Mouse (Mus musculus) liver, embryonic 14.5 days (tissue): ENCODE data around the gene Dhrs3. TPM values are rescaled to one million over a fixed set of nuclear protein-coding genes. Genes with fewer than 3 reads are reported as not detected.

Experiments
- ATAC-seq: fragments of 200-750 bp; cut with Nextera tagmentation; 2 replicates; pipeline ENCODE4 v1.8.0; 2017; ENCODE audit warnings: moderate number of reproducible peaks, mild to moderate bottlenecking, moderate library complexity; ENCODE audit not compliant: insufficient read depth
- DNase-seq, 3 experiments: peaks; one replicate each; pipeline ENCODE4 v3.0.0-alpha.2; 2012 to 2013; ENCODE audit warnings: low read depth in 3 of 3, low spot score in 3 of 3
- H3K27ac ChIP-seq: fragments of 300-500 bp; sonication (generic); 2 replicates; pipeline ENCODE4 v1.5.1; 2014; ENCODE audit warnings: moderate library complexity, mild to moderate bottlenecking, control low read depth, inconsistent platforms
- H3K27me3 ChIP-seq: fragments of 300-500 bp; sonication (generic); 2 replicates; pipeline ENCODE4 v1.6.1; 2014; ENCODE audit warnings: mild to moderate bottlenecking, low read length, moderate library complexity; ENCODE audit not compliant: control insufficient read depth, insufficient read depth
- H3K36me3 ChIP-seq: fragments of 300-500 bp; sonication (generic); replicated peaks from 2 replicates; pipeline ENCODE4 v1.6.1; 2014; ENCODE audit warnings: low read depth; ENCODE audit not compliant: control insufficient read depth, insufficient read depth
- H3K4me1 ChIP-seq, 2 experiments: fragments of 200-500 bp in 1 of 2; fragments of 300-500 bp in 1 of 2; sonication (generic) in 1 of 2; replicated peaks; 2 replicates each; pipeline ENCODE4 v1.6.1; 2012 to 2014; ENCODE audit warnings: antibody characterized with exemption in 1 of 2, inconsistent platforms in 1 of 2, low read length in 1 of 2; ENCODE audit not compliant: control insufficient read depth in 2 of 2, insufficient read depth in 2 of 2
- H3K4me2 ChIP-seq: fragments of 300-500 bp; sonication (generic); 2 replicates; pipeline ENCODE4 v1.6.1; 2014; ENCODE audit warnings: low read depth, mild to moderate bottlenecking, control low read depth, moderate library complexity
- H3K4me3 ChIP-seq, 2 experiments: fragments of 200-500 bp in 1 of 2; fragments of 300-500 bp in 1 of 2; sonication (generic) in 1 of 2; 2 replicates each; pipeline ENCODE4 v1.5.1; 2012 to 2014; ENCODE audit warnings: low read depth in 2 of 2, low read length in 2 of 2, mild to moderate bottlenecking in 2 of 2, control low read depth in 1 of 2, inconsistent platforms in 1 of 2, moderate library complexity in 1 of 2; ENCODE audit not compliant: insufficient read depth in 1 of 2
- H3K9ac ChIP-seq: fragments of 300-500 bp; sonication (generic); replicated peaks from 2 replicates; pipeline ENCODE4 v1.6.1; 2014; ENCODE audit warnings: mild to moderate bottlenecking, control low read depth, moderate library complexity
- H3K9me3 ChIP-seq: fragments of 300-500 bp; sonication (generic); 2 replicates; pipeline ENCODE4 v1.6.1; 2016; ENCODE audit warnings: low read length, mixed read lengths; ENCODE audit not compliant: control insufficient read depth
- CTCF ChIP-seq: IDR thresholded peaks from 2 replicates; pipeline ENCODE4 v1.5.1; 2016; ENCODE audit warnings: antibody characterized with exemption, low read depth, control low read depth
- EP300 ChIP-seq: IDR thresholded peaks from 2 replicates; pipeline ENCODE4 v1.6.1; 2016; ENCODE audit warnings: antibody characterized with exemption, low read depth
- WGBS: fragments of 180-500 bp; shearing (Covaris S2); extraction: QIAGEN DNeasy Blood & Tissue Kit; methylation state at CpG from one replicate; pipeline ENCODE4 v1.1.7; 2014; ENCODE audit not compliant: insufficient replicate concordance; 5-methylcytosine and 5-hydroxymethylcytosine counted together
- polyA plus RNA-seq, 2 experiments: library from polyadenylated mRNA; depleted of rRNA in 1 of 2; stranded (reverse) in 1 of 2; unstranded in 1 of 2; fragments of >200 nt; fragmentation: Nextera tagmentation in 1 of 2; extraction: Ambion mirVana in 1 of 2; gene quantifications; 2 replicates each; pipeline versions ENCODE4 v1.2.1 to v1.2.3; 2012 to 2014

The Dhrs3 gene
- polyA plus RNA-seq, 2 experiments: 12.5 to 21.3 TPM

- TF ChIP-seq EP300 (no peak), CTCF (no peak)
- peaks cover 20% of the 10 kb centered on the region for H3K27me3 ChIP-seq
- no peak overlapping the region for H3K4me3 ChIP-seq
- no peak overlapping the region for H3K9ac ChIP-seq
- no peak overlapping the region for H3K4me2 ChIP-seq
- WGBS: 45% methylated on average over 6 of the region's 6 CpGs
- peaks cover 25 to 37% of the 10 kb centered on the region in 2 experiments for H3K4me1 ChIP-seq
- H3K9me3 ChIP-seq: no peaks in the 10 kb centered on the region
- no peaks in the 10 kb centered on the region for H3K36me3 ChIP-seq
- no peak overlapping the region for H3K27ac ChIP-seq
- DNase-seq: no peak
- ATAC-seq: peak; percentile 19; the same call in 1 of the 2 replicates
These were observed 5.5 kb downstream of the Dhrs3 start for GRCm38 (mm10) chr4:144898036-144898649.

GRCm38 (mm10) chr4:144898737-144899136, 6.1 kb downstream of the Dhrs3 start:
- no peak overlapping the region for H3K9ac ChIP-seq
- WGBS: 79% methylated on average over 2 of the region's 2 CpGs
- no peak for ATAC-seq
- H3K4me1 ChIP-seq: peaks cover 27 to 43% of the 10 kb centered on the region in 2 experiments
- peaks cover 15% of the 10 kb centered on the region for H3K27me3 ChIP-seq
- H3K4me2 ChIP-seq: no peak overlapping the region
- TF ChIP-seq EP300: no peak
- no peak for TF ChIP-seq CTCF
- no peaks in the 10 kb centered on the region for H3K9me3 ChIP-seq
- no peak overlapping the region for H3K27ac ChIP-seq
- H3K4me3 ChIP-seq: no peak overlapping the region
- no peak for DNase-seq
- H3K36me3 ChIP-seq: no peaks in the 10 kb centered on the region

- H3K27ac ChIP-seq: no peak overlapping the region
- no peaks in the 10 kb centered on the region for H3K9me3 ChIP-seq
- H3K4me1 ChIP-seq: peaks cover 29 to 70% of the 10 kb centered on the region in 2 experiments
- no peak for TF ChIP-seq EP300
- H3K4me3 ChIP-seq: no peak overlapping the region
- H3K36me3 ChIP-seq: no peaks in the 10 kb centered on the region
- 38% methylated on average over 5 of the region's 5 CpGs for WGBS
- no peaks in the 10 kb centered on the region for H3K27me3 ChIP-seq
- H3K4me2 ChIP-seq: peak overlapping the region; percentile 16; the same call in 1 of the 2 replicates
- ATAC-seq: peak; percentile 42
- no peak for DNase-seq
- H3K9ac ChIP-seq: no peak overlapping the region
These were observed 9.0 kb downstream of the Dhrs3 start for GRCm38 (mm10) chr4:144901561-144902111.

- H3K4me3 ChIP-seq: no peak overlapping the region
- no peak for ATAC-seq
- no peaks in the 10 kb centered on the region for H3K36me3 ChIP-seq
- H3K27me3 ChIP-seq: no peaks in the 10 kb centered on the region
- WGBS: 8% methylated on average over 1 of the region's 1 CpGs
- no peak for DNase-seq
- TF ChIP-seq CTCF (no peak), EP300 (no peak)
- no peak overlapping the region for H3K4me2 ChIP-seq
- no peak overlapping the region for H3K27ac ChIP-seq
- H3K9me3 ChIP-seq: no peaks in the 10 kb centered on the region
- no peak overlapping the region for H3K9ac ChIP-seq
- H3K4me1 ChIP-seq: peaks cover 29 to 71% of the 10 kb centered on the region in 2 experiments
These were observed 10.5 kb downstream of the Dhrs3 start for GRCm38 (mm10) chr4:144903088-144903487.

- no peak overlapping the region for H3K27ac ChIP-seq
- H3K4me2 ChIP-seq: no peak overlapping the region
- WGBS: 22% methylated on average over 3 of the region's 3 CpGs
- DNase-seq (no peak), ATAC-seq (peak; percentile 53)
- no peaks in the 10 kb centered on the region for H3K36me3 ChIP-seq
- no peak overlapping the region for H3K9ac ChIP-seq
- no peak for TF ChIP-seq CTCF
- TF ChIP-seq EP300: no peak
- H3K4me1 ChIP-seq: peaks cover 29 to 71% of the 10 kb centered on the region in 2 experiments
- no peaks in the 10 kb centered on the region for H3K27me3 ChIP-seq
- H3K4me3 ChIP-seq: no peak overlapping the region
- H3K9me3 ChIP-seq: no peaks in the 10 kb centered on the region
These were observed 11.3 kb downstream of the Dhrs3 start for GRCm38 (mm10) chr4:144903932-144904331.
